Mouse (Mus musculus): Measurements from ENCODE around the gene Dars2. TPM values are rescaled to one million over a fixed set of nuclear protein-coding genes. Genes with fewer than 3 reads are reported as not detected.

The Dars2 gene
- polyA plus RNA-seq (2014; fragmentation: Nextera tagmentation; extraction: Ambion mirVana): 26.1 and 31.2 TPM in 2 replicates

DNA sequence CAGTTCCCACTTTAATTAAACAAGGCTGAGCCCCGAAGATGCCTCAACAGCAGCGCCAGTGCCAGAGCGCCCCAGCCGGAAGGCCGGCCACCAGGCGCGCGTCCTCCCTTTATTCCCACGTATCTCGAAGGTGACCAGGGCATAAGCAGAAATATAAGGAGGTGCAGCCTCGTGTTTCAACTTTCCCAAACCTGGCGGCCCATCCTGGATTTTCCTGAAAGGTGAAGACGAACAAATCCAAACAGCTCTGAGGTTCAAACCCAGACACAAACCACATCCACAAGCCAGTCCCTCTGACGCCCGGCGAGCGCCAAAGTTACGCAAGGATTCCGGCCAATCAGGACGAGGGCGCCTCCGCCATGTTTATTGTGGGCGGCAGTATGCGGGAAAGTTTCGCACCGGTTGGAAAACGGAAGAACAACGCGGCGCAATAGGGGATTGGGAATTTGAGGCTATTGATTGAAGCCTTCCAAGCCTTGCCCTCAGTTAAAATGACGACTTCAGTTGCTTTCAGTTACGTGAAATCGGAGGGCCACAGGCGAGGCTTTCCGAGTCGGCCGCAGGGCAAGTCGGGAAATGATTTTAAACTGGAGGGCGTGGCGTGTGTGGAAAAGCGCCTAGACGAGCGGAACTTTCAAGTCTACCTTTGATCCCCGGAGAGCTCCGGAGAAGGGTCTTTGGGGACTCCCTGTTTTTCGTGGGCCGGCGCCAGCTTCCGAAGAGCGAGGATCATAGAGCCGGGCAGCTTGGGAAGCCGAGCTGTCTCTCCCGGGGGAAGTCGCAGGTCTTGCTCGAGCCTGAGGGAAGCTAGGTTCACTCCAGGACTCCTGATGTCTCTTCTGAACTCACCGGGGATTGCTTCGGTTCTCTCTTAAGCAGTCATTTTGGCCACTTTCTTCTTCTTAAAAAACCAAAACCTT, at the start of gene Dars2, which contains the start of gene Cenpl:
Gene Dars2 (minus strand): TSS at position 307 of the 920 bp plus-strand sequence.
Gene Cenpl (plus strand): TSS at position 362 of the 920 bp plus-strand sequence.
- Histone ChIP-seq H3K4me2 (replicated peaks; ENCODE audit: low read depth, low read length) (peak within 1 kb of the TSS; percentile 61), H3K27ac (ENCODE audit: low read length) (peak within 1 kb of the TSS; percentile 69), H3K9me3 (ENCODE audit: control insufficient read depth, low read depth, low read length) (no peaks in the 10 kb centered on the region), H3K4me3 (ENCODE audit: low read depth, low read length) (peak within 1 kb of the TSS; percentile 64), H3K4me1 (ENCODE audit: control insufficient read depth, insufficient read depth, low read length) (peaks cover 14% of the 10 kb centered on the region), H3K27me3 (ENCODE audit: control insufficient read depth, insufficient read depth, low read length) (no peaks in the 10 kb centered on the region), H3K36me3 (ENCODE audit: control insufficient read depth, insufficient read depth, low read length) (no peaks in the 10 kb centered on the region; the same call in 1 of the 2 replicates), H3K9ac (replicated peaks; ENCODE audit: low read depth, low read length) (peak within 1 kb of the TSS; percentile 87)
- ATAC-seq (ENCODE audit: insufficient number of reproducible peaks, insufficient read depth, low FRiP score, low read depth): peak; percentile 97
- under 1% methylated on average over 57 of the region's 57 CpGs for WGBS

DNA sequence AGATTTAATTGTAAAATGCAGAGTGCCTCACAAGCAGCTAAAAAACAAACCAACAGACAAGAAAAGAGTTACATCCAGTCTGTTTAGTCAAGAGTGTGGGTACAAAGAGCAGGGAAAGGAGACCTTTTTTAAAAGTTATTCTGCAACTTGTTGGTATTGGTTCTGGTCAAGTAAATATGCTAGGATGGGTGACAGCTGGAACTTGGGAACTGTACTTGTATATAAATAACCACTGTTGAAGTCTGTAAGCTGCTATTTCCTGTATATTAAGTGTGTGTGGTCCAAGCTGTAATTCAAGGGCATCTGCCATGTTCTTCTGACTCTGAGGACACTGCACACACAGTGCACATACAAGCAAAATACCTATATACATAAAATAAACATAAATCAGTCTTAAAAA, 44.1 kb upstream of the Dars2 start:
- H3K9ac ChIP-seq (replicated peaks; ENCODE audit: low read depth, low read length): no peak overlapping the region
- H3K27ac ChIP-seq (ENCODE audit: low read length): peak overlapping the region; percentile 67
- no peaks in the 10 kb centered on the region for H3K36me3 ChIP-seq (ENCODE audit: control insufficient read depth, insufficient read depth, low read length)
- ATAC-seq (ENCODE audit: insufficient number of reproducible peaks, insufficient read depth, low FRiP score, low read depth): no peak
- no peaks in the 10 kb centered on the region for H3K9me3 ChIP-seq (ENCODE audit: control insufficient read depth, low read depth, low read length)
- no peak overlapping the region for H3K4me2 ChIP-seq (replicated peaks; ENCODE audit: low read depth, low read length)
- H3K4me1 ChIP-seq (ENCODE audit: control insufficient read depth, insufficient read depth, low read length): no peaks in the 10 kb centered on the region
- no peak overlapping the region for H3K4me3 ChIP-seq (ENCODE audit: low read depth, low read length)
- H3K27me3 ChIP-seq (ENCODE audit: control insufficient read depth, insufficient read depth, low read length): no peaks in the 10 kb centered on the region

DNA sequence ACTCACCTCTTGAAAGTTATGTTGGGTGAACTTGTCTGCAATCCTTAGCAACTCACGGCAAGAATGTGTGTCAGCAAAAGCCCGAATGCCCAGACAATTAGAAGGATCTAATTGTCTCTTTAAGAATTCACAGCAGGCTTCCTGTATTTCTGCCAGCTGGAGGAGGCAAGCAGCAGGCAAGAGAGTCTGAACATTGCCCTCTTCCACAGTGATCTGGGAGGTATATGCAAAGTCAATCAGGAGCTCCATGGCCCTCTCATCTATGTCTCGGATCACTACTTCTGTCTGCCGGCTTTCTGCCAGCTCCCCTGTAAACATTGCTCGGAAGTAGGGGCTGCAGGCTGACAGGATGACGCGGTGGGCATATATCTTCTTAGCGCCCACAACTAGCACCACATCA, 38.8 kb upstream of the Dars2 start:
- H3K27me3 ChIP-seq (ENCODE audit: control insufficient read depth, insufficient read depth, low read length): no peaks in the 10 kb centered on the region
- H3K36me3 ChIP-seq (ENCODE audit: control insufficient read depth, insufficient read depth, low read length): peaks cover 20% of the 10 kb centered on the region
- no peaks in the 10 kb centered on the region for H3K9me3 ChIP-seq (ENCODE audit: control insufficient read depth, low read depth, low read length)
- no peak overlapping the region for H3K4me3 ChIP-seq (ENCODE audit: low read depth, low read length)
- H3K4me2 ChIP-seq (replicated peaks; ENCODE audit: low read depth, low read length): no peak overlapping the region
- H3K9ac ChIP-seq (replicated peaks; ENCODE audit: low read depth, low read length): no peak overlapping the region
- 85% methylated on average over 8 of the region's 8 CpGs for WGBS
- H3K27ac ChIP-seq (ENCODE audit: low read length): no peak overlapping the region
- H3K4me1 ChIP-seq (ENCODE audit: control insufficient read depth, insufficient read depth, low read length): no peaks in the 10 kb centered on the region
- ATAC-seq (ENCODE audit: insufficient number of reproducible peaks, insufficient read depth, low FRiP score, low read depth): no peak

DNA sequence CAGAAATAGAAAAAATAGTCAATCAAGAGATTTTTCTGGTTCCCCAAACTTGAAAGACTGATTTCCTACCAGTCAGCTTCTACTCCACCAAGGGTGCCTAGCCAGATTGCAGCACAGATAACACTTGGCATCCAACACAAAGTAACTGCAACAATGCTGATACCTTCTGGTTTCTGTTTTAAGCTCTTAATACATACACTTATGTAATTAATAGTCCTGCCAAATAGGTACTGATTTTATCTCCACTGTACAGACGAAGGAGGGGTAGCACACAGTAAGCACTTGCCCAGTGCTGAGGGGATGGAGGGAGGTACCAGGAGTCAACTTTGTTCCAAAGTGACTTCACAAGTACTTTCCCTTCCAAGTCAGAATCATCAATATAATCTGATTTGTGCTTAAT, 33.4 kb upstream of the Dars2 start:
- Histone ChIP-seq H3K27ac (ENCODE audit: low read length) (no peak overlapping the region), H3K4me2 (replicated peaks; ENCODE audit: low read depth, low read length) (no peak overlapping the region), H3K9ac (replicated peaks; ENCODE audit: low read depth, low read length) (no peak overlapping the region), H3K4me3 (ENCODE audit: low read depth, low read length) (no peak overlapping the region), H3K36me3 (ENCODE audit: control insufficient read depth, insufficient read depth, low read length) (peaks cover 24% of the 10 kb centered on the region), H3K4me1 (ENCODE audit: control insufficient read depth, insufficient read depth, low read length) (no peaks in the 10 kb centered on the region), H3K27me3 (ENCODE audit: control insufficient read depth, insufficient read depth, low read length) (no peaks in the 10 kb centered on the region), H3K9me3 (ENCODE audit: control insufficient read depth, low read depth, low read length) (no peaks in the 10 kb centered on the region)
- 67% methylated on average over 1 of the region's 1 CpGs for WGBS
- no peak for ATAC-seq (ENCODE audit: insufficient number of reproducible peaks, insufficient read depth, low FRiP score, low read depth)

DNA sequence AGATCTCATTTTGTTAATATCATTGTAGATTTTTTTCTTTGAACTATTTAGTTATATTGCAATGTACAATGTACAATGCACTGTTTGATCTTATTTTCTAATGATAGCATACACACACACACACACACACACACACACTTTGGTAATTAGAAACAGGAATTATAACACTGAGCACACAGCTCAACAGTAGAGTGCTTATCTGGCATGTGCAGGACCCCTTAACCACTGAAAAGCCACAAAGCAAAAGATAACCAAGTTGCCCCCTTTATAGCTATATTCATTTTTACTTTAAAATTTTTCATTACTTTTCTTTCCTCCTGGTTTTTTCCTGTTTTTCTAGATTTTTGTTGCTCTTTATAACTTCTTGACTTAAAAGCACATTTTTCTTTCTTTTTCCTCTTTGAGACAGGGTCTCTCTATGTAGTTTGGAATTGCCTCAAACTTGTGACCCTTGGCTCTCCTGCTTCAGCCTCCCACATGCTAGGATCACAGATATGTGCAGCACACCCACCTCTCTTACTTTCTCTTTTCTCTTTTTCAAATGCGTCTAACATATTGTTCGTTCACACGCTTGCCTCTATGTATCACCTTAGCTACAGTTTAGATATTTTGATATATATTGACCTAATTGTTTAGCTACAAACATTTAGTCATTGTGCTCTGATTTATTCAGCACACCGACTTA, 29.4 kb upstream of the Dars2 start:
- Histone ChIP-seq H3K4me3 (ENCODE audit: low read depth, low read length) (no peak overlapping the region), H3K27me3 (ENCODE audit: control insufficient read depth, insufficient read depth, low read length) (no peaks in the 10 kb centered on the region), H3K9me3 (ENCODE audit: control insufficient read depth, low read depth, low read length) (no peaks in the 10 kb centered on the region), H3K36me3 (ENCODE audit: control insufficient read depth, insufficient read depth, low read length) (peaks cover 23% of the 10 kb centered on the region), H3K4me1 (ENCODE audit: control insufficient read depth, insufficient read depth, low read length) (no peaks in the 10 kb centered on the region), H3K27ac (ENCODE audit: low read length) (no peak overlapping the region), H3K9ac (replicated peaks; ENCODE audit: low read depth, low read length) (no peak overlapping the region), H3K4me2 (replicated peaks; ENCODE audit: low read depth, low read length) (no peak overlapping the region)
- ATAC-seq (ENCODE audit: insufficient number of reproducible peaks, insufficient read depth, low FRiP score, low read depth): no peak
- 90% methylated on average over 4 of the region's 4 CpGs for WGBS

DNA sequence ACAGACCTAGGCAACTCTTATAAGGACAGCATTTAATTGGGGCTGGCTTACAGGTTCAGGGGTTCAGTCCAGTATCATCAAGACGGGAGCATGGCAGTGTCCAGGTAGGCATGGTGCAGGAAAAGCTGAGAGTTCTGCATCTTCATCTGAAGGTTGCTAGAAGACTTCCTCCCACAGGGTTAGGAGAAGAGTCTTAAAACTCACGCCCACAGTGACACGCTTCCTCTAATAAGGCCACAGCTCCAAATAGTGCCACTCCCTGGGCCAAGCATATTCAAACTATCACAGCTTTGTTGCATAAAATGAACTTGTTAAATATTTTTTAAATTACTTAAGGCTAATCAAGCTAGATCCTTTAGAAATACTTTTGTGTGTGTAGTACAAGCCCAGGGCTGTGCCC, 6.8 kb upstream of the Dars2 start:
- Histone ChIP-seq H3K27ac (ENCODE audit: low read length) (no peak overlapping the region), H3K4me2 (replicated peaks; ENCODE audit: low read depth, low read length) (no peak overlapping the region), H3K27me3 (ENCODE audit: control insufficient read depth, insufficient read depth, low read length) (no peaks in the 10 kb centered on the region), H3K9me3 (ENCODE audit: control insufficient read depth, low read depth, low read length) (no peaks in the 10 kb centered on the region), H3K9ac (replicated peaks; ENCODE audit: low read depth, low read length) (no peak overlapping the region), H3K4me3 (ENCODE audit: low read depth, low read length) (no peak overlapping the region), H3K4me1 (ENCODE audit: control insufficient read depth, insufficient read depth, low read length) (peaks cover 9% of the 10 kb centered on the region), H3K36me3 (ENCODE audit: control insufficient read depth, insufficient read depth, low read length) (peaks cover 14% of the 10 kb centered on the region)
- 96% methylated on average over 3 of the region's 3 CpGs for WGBS
- ATAC-seq (ENCODE audit: insufficient number of reproducible peaks, insufficient read depth, low FRiP score, low read depth): no peak

DNA sequence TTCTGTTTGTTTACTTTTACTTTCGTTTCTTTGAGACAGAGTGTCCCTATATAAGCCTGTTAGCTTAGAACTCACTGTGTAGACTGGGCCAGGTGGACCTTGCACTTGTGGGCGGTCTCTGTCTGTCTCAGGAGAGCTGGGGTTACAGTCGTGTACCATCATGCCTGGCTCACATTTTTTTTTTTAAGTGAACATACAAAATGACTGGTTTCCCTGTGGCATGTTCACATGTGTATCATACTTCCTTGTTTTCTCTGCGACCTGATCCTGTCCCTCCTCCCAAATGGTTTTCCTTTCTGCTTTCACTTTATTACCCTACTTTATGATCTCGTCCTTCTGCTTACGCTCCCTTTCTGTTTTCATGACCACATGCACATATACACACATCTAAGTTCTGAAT, 5.8 kb upstream of the Dars2 start:
- no peak overlapping the region for H3K27ac ChIP-seq (ENCODE audit: low read length)
- H3K9ac ChIP-seq (replicated peaks; ENCODE audit: low read depth, low read length): no peak overlapping the region
- peaks cover 14% of the 10 kb centered on the region for H3K36me3 ChIP-seq (ENCODE audit: control insufficient read depth, insufficient read depth, low read length)
- 83% methylated on average over 6 of the region's 6 CpGs for WGBS
- H3K4me1 ChIP-seq (ENCODE audit: control insufficient read depth, insufficient read depth, low read length): peaks cover 14% of the 10 kb centered on the region
- ATAC-seq (ENCODE audit: insufficient number of reproducible peaks, insufficient read depth, low FRiP score, low read depth): no peak
- no peak overlapping the region for H3K4me2 ChIP-seq (replicated peaks; ENCODE audit: low read depth, low read length)
- no peak overlapping the region for H3K4me3 ChIP-seq (ENCODE audit: low read depth, low read length)
- H3K9me3 ChIP-seq (ENCODE audit: control insufficient read depth, low read depth, low read length): no peaks in the 10 kb centered on the region
- H3K27me3 ChIP-seq (ENCODE audit: control insufficient read depth, insufficient read depth, low read length): no peaks in the 10 kb centered on the region

DNA sequence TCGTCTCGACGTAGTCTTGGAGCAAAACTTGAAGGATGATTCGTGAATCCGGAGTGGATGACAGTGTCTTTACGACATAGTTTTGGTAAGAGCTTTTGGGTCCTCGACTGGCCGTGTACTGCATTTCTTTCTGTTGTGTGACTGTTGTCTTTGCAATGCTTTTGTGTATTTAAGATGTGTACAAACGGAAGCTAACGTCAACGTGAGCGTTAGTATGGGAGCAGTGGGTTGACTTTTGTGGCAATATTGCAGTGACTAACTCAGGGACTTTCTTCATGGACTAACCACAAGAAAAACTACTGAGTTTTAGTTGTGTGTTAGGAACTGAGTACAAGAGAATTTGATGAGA, 788 bp upstream of the Dars2 start:
- under 1% methylated on average over 12 of the region's 12 CpGs for whole genome bisulfite sequencing
- no peaks in the 10 kb centered on the region for H3K9me3 ChIP-seq (ENCODE audit: control insufficient read depth, low read depth, low read length)

More for the DNA sequence above, 788 bp upstream of the Dars2 start:
- Histone ChIP-seq H3K27ac (ENCODE audit: low read length) (peak overlapping the region; percentile 56), H3K4me3 (ENCODE audit: low read depth, low read length) (peak overlapping the region; percentile 64), H3K4me2 (replicated peaks; ENCODE audit: low read depth, low read length) (peak overlapping the region; percentile 56), H3K36me3 (ENCODE audit: control insufficient read depth, insufficient read depth, low read length) (no peaks in the 10 kb centered on the region; the same call in 1 of the 2 replicates), H3K9ac (replicated peaks; ENCODE audit: low read depth, low read length) (peak overlapping the region; percentile 61), H3K27me3 (ENCODE audit: control insufficient read depth, insufficient read depth, low read length) (no peaks in the 10 kb centered on the region), H3K4me1 (ENCODE audit: control insufficient read depth, insufficient read depth, low read length) (peaks cover 14% of the 10 kb centered on the region)
- no peak for ATAC-seq (ENCODE audit: insufficient number of reproducible peaks, insufficient read depth, low FRiP score, low read depth)
